Mouse (Mus musculus): ENCODE results near the gene Asna1.

Gene Asna1

DNA sequence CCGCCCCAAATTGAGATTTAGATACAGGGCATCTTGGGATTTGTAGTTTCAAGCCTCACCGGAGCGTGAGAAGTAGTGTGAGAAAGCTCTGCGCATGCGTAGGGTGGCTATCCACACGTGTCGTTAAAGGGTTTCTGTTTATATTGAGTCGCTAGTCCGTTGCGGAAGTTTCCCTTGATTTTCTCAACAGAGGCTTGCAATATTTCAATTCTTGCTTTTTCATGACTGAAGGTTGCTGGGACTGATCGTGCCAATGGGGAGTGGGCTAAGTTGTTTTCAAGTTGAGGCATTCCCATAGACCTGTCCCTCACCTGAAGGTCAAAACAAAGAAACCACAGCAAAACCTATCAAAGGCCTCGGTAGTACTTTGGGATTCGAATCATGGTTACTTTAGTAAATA lies 9.7 kb upstream of the Asna1 start:
- peak; percentile 83 for DNase-seq

DNA sequence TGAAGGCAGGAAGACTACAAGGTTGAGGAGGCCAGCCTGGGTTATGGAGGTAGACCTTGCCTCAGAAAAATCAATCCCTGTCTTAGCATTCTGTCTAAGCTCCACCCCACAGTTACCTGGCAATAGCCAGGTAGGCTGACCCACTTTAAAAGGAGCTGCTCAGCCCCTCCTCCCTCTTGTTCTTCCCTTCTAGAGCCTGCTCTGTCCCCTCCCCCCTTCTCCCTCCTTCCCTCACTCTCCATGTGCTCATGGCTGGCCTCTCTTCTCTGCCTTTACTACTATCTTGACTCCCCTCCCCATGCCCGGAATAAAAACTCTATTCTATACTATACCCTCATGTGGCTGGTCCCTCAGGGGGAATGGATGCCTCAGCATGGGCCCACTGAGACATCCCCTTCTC lies 8.8 kb upstream of the Asna1 start:
- DNase-seq, result peak; percentile 46

- peak; percentile 73 for DNase-seq
These were observed 7.7 kb upstream of the Asna1 start for GRCm38 (mm10) chr8:85032622-85033311.

GRCm38 (mm10) chr8:85029271-85029670 lies 4.2 kb upstream of the Asna1 start:
- DNase-seq, result no peak

- no peak for DNase-seq
These were observed 2.8 kb upstream of the Asna1 start for GRCm38 (mm10) chr8:85027922-85028321.

GRCm38 (mm10) chr8:85027516-85027855 lies 2.4 kb upstream of the Asna1 start:
- peak; percentile 24 for DNase-seq

- peak; percentile 98 for DNase-seq
These were observed 1.8 kb upstream of the Asna1 start, which contains the start of gene Trir for GRCm38 (mm10) chr8:85026670-85027515. Gene Trir, plus strand, starts transcription at chr8:85026823.

- no peak for DNase-seq
These were observed 1.2 kb downstream of the Asna1 start for GRCm38 (mm10) chr8:85023846-85024245.

- DNase-seq, result no peak
These were observed 3.5 kb downstream of the Asna1 start for GRCm38 (mm10) chr8:85021514-85022055.

- DNase-seq, result no peak
These were observed 7.9 kb downstream of the Asna1 start for GRCm38 (mm10) chr8:85017209-85017608.

DNA sequence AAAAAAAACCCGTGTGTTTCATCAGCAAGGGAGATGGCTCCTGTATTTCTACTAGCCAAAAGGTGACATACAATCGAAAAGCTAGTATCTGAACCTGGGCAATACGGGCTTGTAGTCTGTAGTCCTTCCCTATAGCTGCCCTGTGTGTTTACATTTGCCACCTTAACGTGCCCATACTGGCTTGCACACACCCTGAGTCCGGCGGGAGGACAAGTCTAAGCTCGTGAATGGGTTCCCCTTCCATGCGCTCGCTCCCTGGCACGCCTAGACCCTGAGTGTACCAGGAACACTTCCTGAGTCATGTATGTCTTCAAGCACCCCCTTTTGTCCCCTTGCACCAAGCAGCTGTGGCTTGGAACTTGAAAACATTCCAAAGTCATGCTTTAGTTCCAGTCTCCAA lies 8.4 kb downstream of the Asna1 start:
- DNase-seq, result no peak

GRCm38 (mm10) chr8:85014431-85014830 lies 10.7 kb downstream of the Asna1 start, which contains the start of gene Best2:
Gene Best2, minus strand, starts transcription at chr8:85014531.
- DNase-seq, result no peak

DNA sequence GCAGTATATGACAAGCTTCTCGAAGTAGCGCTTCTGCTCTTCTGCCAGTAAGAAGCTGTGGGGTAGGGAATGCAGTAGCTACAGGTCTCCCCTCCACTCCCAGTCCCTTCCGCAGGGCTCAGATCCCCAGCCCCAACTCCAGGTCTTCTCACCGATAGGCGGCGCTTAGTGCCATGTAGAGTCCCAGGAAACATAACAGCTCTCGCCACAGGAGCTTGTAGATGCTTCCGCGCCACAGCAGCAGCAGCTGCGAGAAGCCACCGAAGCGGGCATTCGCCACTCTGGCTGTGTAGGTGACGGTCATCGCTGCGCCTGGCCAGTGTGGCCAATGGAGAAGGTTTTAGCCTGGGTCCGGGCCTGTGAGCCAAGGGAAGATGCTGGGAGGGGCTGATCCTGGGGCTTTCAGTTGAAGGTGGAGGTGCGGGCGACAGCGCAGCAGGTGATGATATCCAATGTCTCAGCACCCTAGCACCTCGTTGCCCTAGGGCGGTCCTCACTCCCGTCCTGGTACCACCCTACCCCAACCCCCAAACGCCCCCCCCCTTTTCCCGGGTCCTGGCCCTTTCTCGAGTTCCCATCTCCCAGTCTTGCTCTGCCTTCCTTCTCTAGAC lies 11.7 kb downstream of the Asna1 start:
- peak; percentile 85 for DNase-seq

- no peak for DNase-seq
These were observed 13.8 kb downstream of the Asna1 start for GRCm38 (mm10) chr8:85011242-85011641.

DNA sequence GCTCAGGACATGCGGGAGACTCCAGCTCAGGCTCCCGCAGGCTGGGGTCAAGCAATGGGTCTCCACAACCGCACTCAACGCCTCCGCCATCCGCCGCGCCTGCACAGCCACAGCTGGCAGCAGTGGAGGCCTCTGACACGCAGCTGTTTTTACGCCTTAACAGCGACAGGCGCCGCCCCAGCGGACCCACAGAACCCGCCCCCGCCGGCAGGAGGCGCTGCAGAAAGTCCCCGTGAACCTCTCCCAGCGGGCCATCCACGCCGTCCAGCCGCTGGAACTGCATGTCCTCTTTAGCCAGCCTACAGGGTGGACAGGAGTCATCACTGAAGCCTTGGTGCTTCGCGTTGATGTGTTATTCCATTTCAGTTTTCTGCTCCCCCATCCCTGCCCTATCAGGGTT lies 17.4 kb downstream of the Asna1 start:
- peak; percentile 55 for DNase-seq

- peak; percentile 88 for DNase-seq
These were observed 27.3 kb downstream of the Asna1 start for GRCm38 (mm10) chr8:84997649-84998295.

- DNase-seq, result no peak
These were observed 28.1 kb downstream of the Asna1 start for GRCm38 (mm10) chr8:84996978-84997377.

GRCm38 (mm10) chr8:84995680-84996079 lies 29.4 kb downstream of the Asna1 start:
- no peak for DNase-seq

DNA sequence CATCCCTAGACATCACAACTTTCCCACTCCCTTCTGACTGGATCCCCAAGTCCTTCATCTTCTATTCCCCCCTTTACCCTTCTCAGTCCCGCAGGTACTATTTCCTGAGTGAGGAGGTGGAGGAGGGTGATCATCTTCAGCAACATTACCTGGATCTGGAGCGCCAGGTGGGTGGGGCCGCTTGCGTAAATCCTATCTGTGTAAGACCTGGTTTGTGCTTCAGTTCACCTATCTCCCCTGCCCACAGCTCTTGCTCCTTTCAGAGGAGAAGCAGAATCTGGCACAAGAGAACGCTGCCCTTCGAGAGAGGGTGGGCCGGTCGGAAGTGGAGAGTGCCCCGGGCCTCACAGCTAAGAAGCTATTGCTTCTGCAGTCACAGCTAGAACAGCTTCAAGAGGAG lies 30.7 kb downstream of the Asna1 start:
- DNase-seq, result no peak

- DNase-seq, result peak; percentile 98
These were observed 34.2 kb downstream of the Asna1 start for GRCm38 (mm10) chr8:84990836-84991235.

DNA sequence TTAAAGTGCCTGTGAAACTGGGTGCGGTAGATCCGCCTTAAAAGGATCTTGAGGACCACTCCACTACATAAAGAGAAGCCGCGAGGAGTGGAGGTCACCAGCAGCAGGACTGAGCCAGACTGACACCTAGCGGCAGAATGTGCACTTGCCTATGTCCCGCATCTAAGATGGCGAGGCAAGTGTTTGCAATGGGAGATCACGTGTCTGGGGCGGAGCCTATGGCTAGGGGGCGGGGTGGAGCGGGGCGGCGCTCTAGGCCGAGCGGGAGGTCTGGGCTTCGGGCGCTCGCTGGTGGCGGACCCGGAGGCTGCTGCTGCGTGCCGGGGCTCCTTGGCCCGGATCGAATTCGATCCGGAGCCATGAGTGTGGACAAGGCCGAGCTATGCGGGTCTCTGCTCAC lies 34.7 kb downstream of the Asna1 start, which contains the start of gene Hook2:
Hook2 (plus strand) TSS at position 255 of the 400 bp plus-strand sequence.
- peak; percentile 99 for DNase-seq

GRCm38 (mm10) chr8:84989810-84990209 lies 35.3 kb downstream of the Asna1 start:
- peak; percentile 96 for DNase-seq

DNA sequence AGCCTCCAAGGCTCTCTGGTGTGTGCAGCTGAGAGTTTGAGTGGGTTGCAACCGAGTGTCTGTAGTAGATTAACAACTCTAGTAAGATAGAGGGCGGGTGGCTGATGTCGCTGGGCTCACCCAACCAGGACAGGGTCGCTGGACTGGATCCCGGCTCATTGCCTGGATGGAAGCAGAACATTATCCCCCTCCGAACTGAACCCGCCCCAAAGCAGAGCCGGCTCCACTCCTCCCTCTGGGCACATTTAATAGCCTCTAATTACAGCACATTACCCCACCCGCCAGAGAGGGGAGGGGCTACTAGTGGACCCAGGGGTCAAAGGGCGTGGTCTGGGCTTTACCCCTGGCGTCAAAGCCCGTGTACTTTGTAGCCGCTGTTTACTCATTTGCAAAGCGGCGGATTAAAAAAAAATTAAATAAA lies 35.8 kb downstream of the Asna1 start:
- DNase-seq, result peak; percentile 98

Measured in kidney, adult 9 months (tissue).